Mouse (Mus musculus) small intestine, adult 2 months (tissue): ENCODE measurements at regions not wholly inside any gene's neighbourhood (a gene's known extent, or its start where the extent isn't known, plus 50 kb on each side); places are given as distances from the start of the nearest gene placed in this dataset.

Source experiments
- H3K27ac ChIP-seq: fragments of 200-500 bp; 2 replicates; pipeline ENCODE4 v1.5.1; 2012; ENCODE audit warnings: low read depth, low read length, control low read depth, inconsistent platforms; ENCODE audit not compliant: insufficient read depth
- H3K27me3 ChIP-seq: fragments of 200-500 bp; 2 replicates; pipeline ENCODE4 v1.6.1; 2012; ENCODE audit warnings: mild to moderate bottlenecking, moderate library complexity, low read length, inconsistent platforms; ENCODE audit not compliant: control insufficient read depth, insufficient read depth
- H3K36me3 ChIP-seq: fragments of 200-500 bp; 2 replicates; pipeline ENCODE4 v1.6.1; 2012; ENCODE audit warnings: mild to moderate bottlenecking, low read length, control low read depth, inconsistent platforms; ENCODE audit not compliant: control insufficient read depth, insufficient read depth
- H3K4me1 ChIP-seq: fragments of 200-500 bp; 2 replicates; pipeline ENCODE4 v1.6.1; 2012; ENCODE audit warnings: low read length, inconsistent platforms, mixed read lengths; ENCODE audit not compliant: control insufficient read depth, insufficient read depth, insufficient read length
- H3K4me3 ChIP-seq: fragments of 200-500 bp; 2 replicates; pipeline ENCODE4 v1.5.1; 2012; ENCODE audit warnings: low read depth, mild to moderate bottlenecking, control low read depth, inconsistent platforms, low read length, moderate library complexity
- CTCF ChIP-seq: fragments of 200-500 bp; IDR thresholded peaks from 2 replicates; pipeline ENCODE4 v1.5.1; 2012; ENCODE audit warnings: low read depth, mild to moderate bottlenecking, control low read depth, inconsistent platforms, low read length, moderate library complexity, mixed read lengths; ENCODE audit not compliant: insufficient replicate concordance, insufficient read length; ENCODE audit errors: extremely low read depth
- POLR2A ChIP-seq: fragments of 200-500 bp; IDR thresholded peaks from 2 replicates; pipeline ENCODE4 v1.6.1; 2012; ENCODE audit warnings: low read depth, mild to moderate bottlenecking, control low read depth, inconsistent platforms, low read length, moderate library complexity
- WGBS: fragments of 180-500 bp; shearing (Covaris S2); methylation state at CpG from one replicate; pipeline ENCODE4 v1.1.7; 2018; 5-methylcytosine and 5-hydroxymethylcytosine counted together

GRCm38 (mm10) chr11:7838311-7839237 lies 624.9 kb upstream of the Igfbp3 start:
- no peaks in the 10 kb centered on the region for H3K4me1 ChIP-seq
- no peak overlapping the region for H3K4me3 ChIP-seq
- H3K27ac ChIP-seq, result no peak overlapping the region
- TF ChIP-seq CTCF, result no peak
- TF ChIP-seq POLR2A, result no peak
- H3K27me3 ChIP-seq, result no peaks in the 10 kb centered on the region
- no peaks in the 10 kb centered on the region for H3K36me3 ChIP-seq
- 67% methylated on average over 8 of the region's 8 CpGs for WGBS

GRCm38 (mm10) chr11:7837486-7837885 lies 623.8 kb upstream of the Igfbp3 start:
- Histone ChIP-seq H3K36me3 (no peaks in the 10 kb centered on the region), H3K4me3 (no peak overlapping the region), H3K27me3 (no peaks in the 10 kb centered on the region), H3K4me1 (no peaks in the 10 kb centered on the region), H3K27ac (no peak overlapping the region)
- WGBS, result 77% methylated on average over 5 of the region's 5 CpGs
- TF ChIP-seq POLR2A (no peak), CTCF (no peak)

- no peaks in the 10 kb centered on the region for H3K27me3 ChIP-seq
- no peak overlapping the region for H3K27ac ChIP-seq
- H3K4me3 ChIP-seq, result no peak overlapping the region
- 63% methylated on average over 2 of the region's 2 CpGs for WGBS
- H3K36me3 ChIP-seq, result no peaks in the 10 kb centered on the region
- no peak for TF ChIP-seq POLR2A
- TF ChIP-seq CTCF, result no peak
- H3K4me1 ChIP-seq, result no peaks in the 10 kb centered on the region
Measured at GRCm38 (mm10) chr11:7834151-7834550, 620.4 kb upstream of the Igfbp3 start.

- H3K36me3 ChIP-seq, result no peaks in the 10 kb centered on the region
- TF ChIP-seq CTCF (no peak), POLR2A (no peak)
- WGBS, result 38% methylated on average over 8 of the region's 8 CpGs
- H3K4me1 ChIP-seq, result no peaks in the 10 kb centered on the region
- no peak overlapping the region for H3K27ac ChIP-seq
- H3K4me3 ChIP-seq, result no peak overlapping the region
- H3K27me3 ChIP-seq, result no peaks in the 10 kb centered on the region
Measured at GRCm38 (mm10) chr11:7832376-7832775, 618.7 kb upstream of the Igfbp3 start.

GRCm38 (mm10) chr11:7829770-7830169 lies 616.0 kb upstream of the Igfbp3 start:
- TF ChIP-seq CTCF (no peak), POLR2A (no peak)
- H3K27me3 ChIP-seq, result no peaks in the 10 kb centered on the region
- no peaks in the 10 kb centered on the region for H3K36me3 ChIP-seq
- H3K4me3 ChIP-seq, result no peak overlapping the region
- no peaks in the 10 kb centered on the region for H3K4me1 ChIP-seq
- no peak overlapping the region for H3K27ac ChIP-seq
- WGBS, result 26% methylated on average over 1 of the region's 1 CpGs

GRCm38 (mm10) chr11:7828001-7828400 lies 614.3 kb upstream of the Igfbp3 start:
- Histone ChIP-seq H3K27ac (no peak overlapping the region), H3K4me3 (no peak overlapping the region), H3K27me3 (no peaks in the 10 kb centered on the region), H3K36me3 (no peaks in the 10 kb centered on the region), H3K4me1 (no peaks in the 10 kb centered on the region)
- WGBS, result 82% methylated on average over 4 of the region's 4 CpGs
- TF ChIP-seq CTCF (no peak), POLR2A (no peak)

GRCm38 (mm10) chr11:7827402-7827801 lies 613.7 kb upstream of the Igfbp3 start:
- H3K36me3 ChIP-seq, result no peaks in the 10 kb centered on the region
- H3K4me3 ChIP-seq, result no peak overlapping the region
- no peaks in the 10 kb centered on the region for H3K27me3 ChIP-seq
- H3K27ac ChIP-seq, result no peak overlapping the region
- 86% methylated on average over 1 of the region's 1 CpGs for WGBS
- no peaks in the 10 kb centered on the region for H3K4me1 ChIP-seq
- TF ChIP-seq CTCF, result no peak
